Mouse (Mus musculus): Measurements from ENCODE around the gene Mtcl1. TPM values are rescaled to one million over a fixed set of nuclear protein-coding genes. Genes with fewer than 3 reads are reported as not detected.
A peak's percentile ranks its signal among the peaks of the same experiment; 100 is the strongest.

Mtcl1 gene
- polyA plus RNA-seq, 1 experiment from 2014 or later = 60.4 TPM

DNA sequence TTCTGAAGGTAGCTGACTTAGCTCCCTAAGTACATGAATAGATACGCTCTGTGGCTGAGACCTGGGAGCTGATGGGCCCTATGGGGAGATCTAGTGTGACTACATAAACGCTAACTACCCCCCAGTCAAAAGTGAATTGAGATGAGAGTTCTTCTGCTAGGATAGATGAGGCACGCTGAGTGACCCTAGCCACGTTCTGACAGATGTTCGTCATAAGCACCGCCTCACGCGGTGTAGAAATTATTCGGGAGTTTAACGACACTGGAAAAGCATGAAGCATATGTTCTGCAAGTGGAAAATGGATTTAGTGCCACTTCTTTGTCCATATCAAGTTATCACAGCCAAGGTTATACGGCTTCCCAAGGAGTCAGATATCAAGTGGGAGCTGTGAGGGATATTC is 98.9 kb downstream of the Mtcl1 start:
- H3K27ac ChIP-seq = no peak overlapping the region
- no peaks in the 10 kb centered on the region for H3K9me3 ChIP-seq (replicated peaks)
- H3K27me3 ChIP-seq = no peaks in the 10 kb centered on the region
- H3K4me2 ChIP-seq (replicated peaks) = no peak overlapping the region
- ATAC-seq (ENCODE audit: low FRiP score) = no peak
- no peak overlapping the region for H3K4me3 ChIP-seq
- H3K4me1 ChIP-seq = peaks cover 4% of the 10 kb centered on the region
- 87% methylated on average over 11 of the region's 11 CpGs for WGBS
- no peak overlapping the region for H3K9ac ChIP-seq
- H3K36me3 ChIP-seq = peaks cover 48% of the 10 kb centered on the region

DNA sequence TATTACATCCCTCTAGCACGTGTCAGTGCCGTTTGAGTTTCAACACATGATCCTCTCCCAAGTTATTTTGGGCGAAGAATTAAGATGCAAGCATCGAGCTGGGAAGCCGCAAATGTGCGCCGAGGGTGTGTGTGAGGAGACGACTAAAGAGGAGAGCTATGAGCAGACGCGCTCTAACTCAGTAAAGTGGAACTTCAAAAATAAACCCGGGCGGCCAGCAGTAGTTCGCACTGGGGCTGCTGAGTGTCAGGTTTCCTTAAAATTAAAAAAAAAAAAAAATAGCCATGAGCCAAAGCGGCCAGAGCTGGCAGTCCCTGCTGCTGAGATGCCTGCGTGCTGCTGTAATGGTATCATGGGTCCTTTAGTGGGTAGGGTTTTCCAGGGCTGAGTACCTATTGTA is 99.4 kb downstream of the Mtcl1 start:
- WGBS = 71% methylated on average over 15 of the region's 15 CpGs
- no peak for ATAC-seq (ENCODE audit: low FRiP score)
- Histone ChIP-seq H3K9me3 (replicated peaks) (no peaks in the 10 kb centered on the region), H3K27me3 (no peaks in the 10 kb centered on the region), H3K27ac (no peak overlapping the region), H3K4me3 (no peak overlapping the region), H3K4me2 (replicated peaks) (no peak overlapping the region), H3K4me1 (peaks cover 4% of the 10 kb centered on the region), H3K36me3 (peaks cover 47% of the 10 kb centered on the region), H3K9ac (no peak overlapping the region)

GRCm38 (mm10) chr17:66346378-66346777 is 103.2 kb downstream of the Mtcl1 start:
- 81% methylated on average over 11 of the region's 11 CpGs for WGBS
- Histone ChIP-seq H3K4me3 (no peak overlapping the region), H3K4me2 (replicated peaks) (no peak overlapping the region), H3K27ac (no peak overlapping the region), H3K9me3 (replicated peaks) (no peaks in the 10 kb centered on the region), H3K9ac (no peak overlapping the region), H3K27me3 (no peaks in the 10 kb centered on the region), H3K4me1 (peaks cover 4% of the 10 kb centered on the region), H3K36me3 (peaks cover 58% of the 10 kb centered on the region)
- no peak for ATAC-seq (ENCODE audit: low FRiP score)

DNA sequence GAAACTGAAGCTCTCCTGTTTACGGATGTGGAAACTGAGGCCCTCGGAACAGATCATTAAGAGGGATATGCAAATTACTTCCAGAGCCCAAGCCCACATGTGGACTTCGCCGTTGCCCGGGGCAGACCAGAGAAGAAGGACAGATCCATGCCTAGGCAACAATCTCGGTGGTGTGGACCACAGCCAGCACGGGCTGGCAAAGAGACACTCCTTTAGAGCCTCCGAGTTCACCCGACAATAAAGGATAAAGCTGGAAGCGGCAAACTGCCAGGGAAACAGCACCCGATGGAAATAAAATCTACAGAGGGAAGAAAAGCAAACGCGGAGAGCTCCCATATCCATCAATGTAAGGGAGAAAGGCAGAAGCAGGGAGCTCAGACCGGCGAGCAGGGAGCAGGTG is 103.9 kb downstream of the Mtcl1 start:
- Histone ChIP-seq H3K36me3 (peaks cover 63% of the 10 kb centered on the region), H3K9ac (no peak overlapping the region), H3K4me2 (replicated peaks) (no peak overlapping the region), H3K4me1 (peaks cover 2% of the 10 kb centered on the region), H3K27ac (no peak overlapping the region), H3K27me3 (no peaks in the 10 kb centered on the region), H3K9me3 (replicated peaks) (no peaks in the 10 kb centered on the region), H3K4me3 (no peak overlapping the region)
- 90% methylated on average over 15 of the region's 15 CpGs for WGBS
- no peak for ATAC-seq (ENCODE audit: low FRiP score)

DNA sequence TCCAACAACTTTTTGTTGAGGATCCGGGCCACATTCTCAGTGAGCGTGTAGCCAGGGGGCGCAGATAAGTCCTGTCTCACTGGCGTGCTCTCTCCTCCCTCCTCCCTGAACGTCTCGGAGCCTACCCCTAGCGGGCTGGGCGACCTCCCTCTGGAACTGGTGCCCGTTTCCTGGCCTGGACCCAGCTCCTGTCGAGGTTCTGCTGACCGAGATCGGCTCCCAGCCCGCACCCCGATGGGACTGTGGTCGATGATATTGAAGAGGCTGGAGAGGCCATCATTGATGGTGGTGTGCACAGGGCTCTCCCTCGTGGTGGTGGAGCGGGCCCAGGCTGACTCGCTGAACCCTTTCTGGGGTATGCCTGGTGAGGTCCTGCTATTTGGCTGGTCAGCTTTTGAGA is 106.6 kb downstream of the Mtcl1 start:
- Histone ChIP-seq H3K4me3 (no peak overlapping the region), H3K9ac (no peak overlapping the region), H3K4me1 (no peaks in the 10 kb centered on the region), H3K27me3 (no peaks in the 10 kb centered on the region), H3K36me3 (peaks cover 81% of the 10 kb centered on the region), H3K27ac (no peak overlapping the region), H3K9me3 (replicated peaks) (no peaks in the 10 kb centered on the region), H3K4me2 (replicated peaks) (no peak overlapping the region)
- ATAC-seq (ENCODE audit: low FRiP score) = no peak
- WGBS = 92% methylated on average over 18 of the region's 18 CpGs

- WGBS = 87% methylated on average over 6 of the region's 6 CpGs
- H3K36me3 ChIP-seq = peaks cover 84% of the 10 kb centered on the region
These were observed 107.9 kb downstream of the Mtcl1 start for GRCm38 (mm10) chr17:66341670-66342069.

GRCm38 (mm10) chr17:66340798-66341197 is 108.8 kb downstream of the Mtcl1 start:
- no peak overlapping the region for H3K9ac ChIP-seq
- peaks cover 81% of the 10 kb centered on the region for H3K36me3 ChIP-seq
- 83% methylated on average over 12 of the region's 12 CpGs for WGBS
- H3K27ac ChIP-seq = no peak overlapping the region
- no peaks in the 10 kb centered on the region for H3K4me1 ChIP-seq
- no peak overlapping the region for H3K4me3 ChIP-seq
- H3K4me2 ChIP-seq (replicated peaks) = no peak overlapping the region
- ATAC-seq (ENCODE audit: low FRiP score) = no peak
- H3K27me3 ChIP-seq = no peaks in the 10 kb centered on the region
- H3K9me3 ChIP-seq (replicated peaks) = no peaks in the 10 kb centered on the region

More at GRCm38 (mm10) chr17:66341670-66342069, 107.9 kb downstream of the Mtcl1 start:
- Histone ChIP-seq H3K4me1 (no peaks in the 10 kb centered on the region), H3K4me2 (replicated peaks) (no peak overlapping the region), H3K9ac (no peak overlapping the region), H3K9me3 (replicated peaks) (no peaks in the 10 kb centered on the region), H3K27ac (no peak overlapping the region), H3K4me3 (no peak overlapping the region), H3K27me3 (no peaks in the 10 kb centered on the region)
- ATAC-seq (ENCODE audit: low FRiP score) = no peak

DNA sequence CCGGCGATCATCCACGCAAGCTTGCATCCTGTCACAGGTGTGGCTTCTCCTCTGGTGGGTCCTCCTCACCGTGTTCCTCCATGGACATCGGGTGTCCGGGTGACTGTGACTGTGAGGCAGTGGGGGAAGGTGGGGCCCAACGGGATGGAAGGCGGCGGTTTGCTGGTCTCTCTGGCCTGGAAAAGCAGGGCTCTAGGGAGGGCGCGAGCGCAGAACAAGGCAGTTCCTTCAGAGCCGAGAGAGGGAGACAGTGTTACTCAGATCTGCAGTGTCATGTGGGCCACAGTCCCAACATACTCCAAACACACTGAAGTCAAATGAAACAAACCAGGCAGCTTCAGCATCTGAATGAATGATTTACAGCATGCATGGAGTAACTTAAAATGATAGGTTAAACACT is 111.6 kb downstream of the Mtcl1 start:
- WGBS = 92% methylated on average over 13 of the region's 13 CpGs
- Histone ChIP-seq H3K36me3 (peaks cover 54% of the 10 kb centered on the region), H3K4me1 (0 out of 2 replicates have a peak, but pooled peaks cover 3% of the 10 kb centered on the region), H3K4me3 (no peak overlapping the region), H3K27me3 (no peaks in the 10 kb centered on the region), H3K9ac (no peak overlapping the region), H3K4me2 (replicated peaks) (no peak overlapping the region), H3K9me3 (replicated peaks) (no peaks in the 10 kb centered on the region), H3K27ac (no peak overlapping the region)
- 0 out of 2 replicates have a peak, but pooled peaks have one; percentile 26 for ATAC-seq (ENCODE audit: low FRiP score)

DNA sequence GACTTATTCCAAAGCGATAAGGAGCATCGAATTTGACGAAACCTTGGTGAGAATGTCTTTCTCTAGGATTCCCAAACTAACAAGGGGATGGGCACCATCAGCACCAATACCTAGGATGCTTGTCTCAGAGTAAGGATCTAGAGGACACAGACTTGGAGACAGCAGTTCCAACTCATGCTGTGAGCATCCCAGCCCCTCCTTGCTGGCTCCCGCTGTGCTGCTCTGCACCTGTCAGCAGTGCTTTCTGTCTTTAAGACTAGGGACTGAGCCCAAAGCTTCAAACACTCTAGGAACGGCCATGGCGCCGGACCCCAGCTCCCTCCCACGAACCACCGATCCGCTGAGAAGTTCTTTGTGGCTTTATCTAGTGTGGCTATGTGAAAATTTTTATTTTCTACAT is 114.0 kb downstream of the Mtcl1 start:
- peaks cover 33% of the 10 kb centered on the region for H3K36me3 ChIP-seq
- no peak overlapping the region for H3K4me3 ChIP-seq
- 0 out of 2 replicates have a peak, but pooled peaks cover 3% of the 10 kb centered on the region for H3K4me1 ChIP-seq
- no peaks in the 10 kb centered on the region for H3K27me3 ChIP-seq
- H3K27ac ChIP-seq = no peak overlapping the region
- 90% methylated on average over 10 of the region's 10 CpGs for WGBS
- H3K9ac ChIP-seq = no peak overlapping the region
- ATAC-seq (ENCODE audit: low FRiP score) = no peak
- H3K4me2 ChIP-seq (replicated peaks) = no peak overlapping the region
- H3K9me3 ChIP-seq (replicated peaks) = no peaks in the 10 kb centered on the region

DNA sequence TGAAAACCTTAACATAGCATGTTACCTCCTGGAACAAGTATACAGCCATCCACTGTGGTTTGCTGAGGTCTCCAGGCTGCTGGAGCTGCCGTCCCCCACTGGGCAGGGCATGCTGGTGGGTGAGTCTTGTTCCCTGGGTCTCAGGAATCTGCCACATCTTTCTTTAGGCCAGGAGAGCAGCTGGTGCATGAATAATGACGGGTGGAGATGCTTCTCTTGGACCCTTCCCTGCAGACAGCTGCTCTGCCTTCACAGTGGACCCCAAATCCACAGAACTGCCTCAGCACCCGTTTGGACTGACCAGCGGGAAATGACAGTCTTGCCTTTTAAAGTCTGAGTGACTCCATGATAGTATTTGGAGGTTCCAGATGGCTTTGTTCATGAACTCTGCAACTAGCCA is 114.7 kb downstream of the Mtcl1 start:
- Histone ChIP-seq H3K36me3 (peaks cover 27% of the 10 kb centered on the region), H3K9ac (no peak overlapping the region), H3K27ac (no peak overlapping the region), H3K9me3 (replicated peaks) (no peaks in the 10 kb centered on the region), H3K4me1 (0 out of 2 replicates have a peak, but pooled peaks cover 3% of the 10 kb centered on the region), H3K4me2 (replicated peaks) (no peak overlapping the region), H3K4me3 (no peak overlapping the region), H3K27me3 (no peaks in the 10 kb centered on the region)
- no peak for ATAC-seq (ENCODE audit: low FRiP score)
- 64% methylated on average over 4 of the region's 4 CpGs for WGBS

GRCm38 (mm10) chr17:66331207-66331606 is 118.3 kb downstream of the Mtcl1 start:
- H3K36me3 ChIP-seq = no peaks in the 10 kb centered on the region; the same call in 1 of the 2 replicates
- peaks cover 7% of the 10 kb centered on the region; the same call in 1 of the 2 replicates for H3K9me3 ChIP-seq (replicated peaks)
- H3K9ac ChIP-seq = no peak overlapping the region
- H3K4me2 ChIP-seq (replicated peaks) = no peak overlapping the region
- peaks cover 4% of the 10 kb centered on the region; the same call in 1 of the 2 replicates for H3K4me1 ChIP-seq
- 0 out of 2 replicates have a peak, but pooled peaks have one; percentile 22 for ATAC-seq (ENCODE audit: low FRiP score)
- 74% methylated on average over 6 of the region's 6 CpGs for WGBS
- H3K27me3 ChIP-seq = no peaks in the 10 kb centered on the region
- no peak overlapping the region for H3K4me3 ChIP-seq
- H3K27ac ChIP-seq = no peak overlapping the region

DNA sequence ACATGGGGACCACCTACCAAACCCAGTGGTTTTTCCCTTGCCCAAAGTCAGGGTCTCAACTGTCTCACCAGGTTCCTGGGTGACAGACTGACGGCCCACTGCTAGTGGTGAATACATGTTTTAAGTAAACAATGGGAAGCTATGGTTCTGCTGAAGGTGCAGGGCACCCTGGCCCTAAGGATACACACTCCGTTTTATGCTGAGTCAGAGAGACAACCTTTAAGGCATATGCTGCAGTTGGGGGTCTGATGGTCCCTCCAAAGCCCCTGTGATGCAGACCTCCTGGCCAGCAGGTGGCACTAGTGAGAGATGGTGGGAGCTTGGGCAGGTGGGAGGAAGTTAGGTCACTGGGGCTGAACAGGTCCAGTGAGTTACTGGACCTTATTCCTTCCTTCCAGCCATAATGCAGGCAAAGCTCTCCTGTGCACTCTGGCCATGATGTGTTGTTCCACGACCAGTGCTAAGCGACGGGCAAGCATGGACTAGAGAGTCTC is 123.0 kb downstream of the Mtcl1 start:
- no peaks in the 10 kb centered on the region; the same call in 1 of the 2 replicates for H3K36me3 ChIP-seq
- ATAC-seq (ENCODE audit: low FRiP score) = no peak
- 89% methylated on average over 5 of the region's 5 CpGs for WGBS
- H3K27me3 ChIP-seq = no peaks in the 10 kb centered on the region
- H3K27ac ChIP-seq = 0 out of 2 replicates have a peak overlapping the region, but pooled peaks have one; percentile 74
- H3K9me3 ChIP-seq (replicated peaks) = peaks cover 7% of the 10 kb centered on the region; the same call in 1 of the 2 replicates
- no peak overlapping the region for H3K4me2 ChIP-seq (replicated peaks)
- no peak overlapping the region for H3K9ac ChIP-seq
- H3K4me3 ChIP-seq = no peak overlapping the region
- H3K4me1 ChIP-seq = peaks cover 17% of the 10 kb centered on the region

- Histone ChIP-seq H3K27me3 (no peaks in the 10 kb centered on the region), H3K9me3 (replicated peaks) (peaks cover 7% of the 10 kb centered on the region; the same call in 1 of the 2 replicates), H3K4me3 (no peak overlapping the region), H3K9ac (no peak overlapping the region), H3K36me3 (no peaks in the 10 kb centered on the region; the same call in 1 of the 2 replicates), H3K27ac (peak overlapping the region; percentile 74; the same call in 1 of the 2 replicates), H3K4me2 (replicated peaks) (no peak overlapping the region), H3K4me1 (peaks cover 17% of the 10 kb centered on the region)
- no peak for ATAC-seq (ENCODE audit: low FRiP score)
- 81% methylated on average over 4 of the region's 4 CpGs for WGBS
These were observed 123.4 kb downstream of the Mtcl1 start for GRCm38 (mm10) chr17:66326204-66326545.
